Mouse (Mus musculus): ENCODE results near the gene Ccdc33.

DNA sequence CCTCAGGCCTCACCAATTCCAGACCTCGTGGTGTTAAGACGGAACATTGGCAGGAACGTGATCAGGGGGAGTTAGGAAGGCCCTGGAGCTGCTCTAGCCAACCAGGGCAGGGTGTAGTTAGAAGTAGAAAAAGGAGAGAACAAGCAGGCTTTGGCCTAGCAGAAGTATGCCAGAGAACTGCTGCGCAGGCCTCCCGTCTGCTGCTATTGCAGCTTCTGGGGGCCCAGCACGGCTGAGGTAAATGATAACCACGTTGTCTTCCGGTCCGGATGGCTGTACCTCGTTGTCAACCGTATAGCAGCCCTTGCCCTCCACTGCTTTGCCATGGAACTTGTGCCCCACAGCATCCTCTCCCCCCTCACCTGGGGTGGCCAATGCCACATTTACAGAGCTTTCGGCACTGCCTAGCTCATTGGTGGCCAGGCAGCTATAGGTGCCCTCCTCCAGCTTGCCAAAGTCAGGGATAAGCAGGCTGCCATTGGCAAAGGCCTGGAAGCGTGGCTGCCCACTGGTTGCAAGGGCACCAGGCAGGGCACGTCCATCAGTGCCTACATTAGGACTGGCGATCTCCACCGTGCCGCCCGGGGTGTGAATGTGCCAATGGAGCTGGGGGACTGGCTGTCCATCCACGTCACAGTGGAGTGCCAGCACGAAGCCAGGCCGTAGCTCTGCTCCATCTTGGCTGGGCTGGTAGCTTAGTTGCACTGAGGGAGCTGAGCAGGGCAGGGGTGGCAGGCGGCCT, 38.4 kb upstream of the Ccdc33 start:
- TF ChIP-seq CTCF (IDR thresholded peaks at IDR 0.05) = no peak
- TF ChIP-seq POLR2A (IDR thresholded peaks at IDR 0.05; ENCODE audit: insufficient read depth, low read depth, low read length) = no peak

All from heart, adult 2 months (tissue).